Mouse (Mus musculus) stomach, postnatal 0 days (tissue): ENCODE measurements around the gene Abca6. TPM values are rescaled to one million over a fixed set of nuclear protein-coding genes. Genes with fewer than 3 reads are reported as not detected.

Source experiments
- ATAC-seq: fragments of 200-750 bp; cut with Nextera tagmentation; 2 replicates; pipeline ENCODE4 v1.8.0; 2017; ENCODE audit not compliant: low FRiP score, low TSS enrichment
- DNase-seq: peaks from one replicate; pipeline ENCODE4 v3.0.0-alpha.2; 2016; ENCODE audit warnings: low spot score
- H3K27ac ChIP-seq: fragments of 300-500 bp; sonication (generic); replicated peaks from 2 replicates; pipeline ENCODE4 v1.5.1; 2014; ENCODE audit warnings: mild to moderate bottlenecking, control low read depth
- H3K27me3 ChIP-seq: fragments of 300-500 bp; sonication (generic); 2 replicates; pipeline ENCODE4 v1.6.1; 2014; ENCODE audit warnings: low read length; ENCODE audit not compliant: control insufficient read depth, insufficient read depth
- H3K36me3 ChIP-seq: fragments of 300-500 bp; sonication (generic); 2 replicates; pipeline ENCODE4 v1.6.1; 2014; ENCODE audit warnings: low read length, mixed read lengths; ENCODE audit not compliant: control insufficient read depth, insufficient read depth
- H3K4me1 ChIP-seq: fragments of 300-500 bp; sonication (generic); replicated peaks from 2 replicates; pipeline ENCODE4 v1.6.1; 2014; ENCODE audit warnings: antibody characterized with exemption; ENCODE audit not compliant: control insufficient read depth, insufficient read depth
- H3K4me2 ChIP-seq: fragments of 300-500 bp; sonication (generic); replicated peaks from 2 replicates; pipeline ENCODE4 v1.6.1; 2014; ENCODE audit warnings: low read depth, mild to moderate bottlenecking, control low read depth, moderate library complexity
- H3K4me3 ChIP-seq: fragments of 300-500 bp; sonication (generic); 2 replicates; pipeline ENCODE4 v1.5.1; 2014; ENCODE audit warnings: low read depth, low read length, control low read depth
- H3K9ac ChIP-seq: fragments of 300-500 bp; sonication (generic); 2 replicates; pipeline ENCODE4 v1.6.1; 2014; ENCODE audit warnings: mild to moderate bottlenecking, low read length, control low read depth, mixed read lengths
- H3K9me3 ChIP-seq: fragments of 300-500 bp; sonication (generic); 2 replicates; pipeline ENCODE4 v1.6.1; 2016; ENCODE audit warnings: low read length; ENCODE audit not compliant: control insufficient read depth
- CTCF ChIP-seq: IDR thresholded peaks from 2 replicates; pipeline ENCODE4 v1.5.1; 2016; ENCODE audit warnings: antibody characterized with exemption, low read depth, mild to moderate bottlenecking, moderate library complexity
- EP300 ChIP-seq: optimal IDR thresholded peaks from 2 replicates; pipeline ENCODE3; 2016; ENCODE audit warnings: antibody characterized with exemption
- WGBS: fragments of 180-500 bp; shearing (Covaris S2); extraction: QIAGEN DNeasy Blood & Tissue Kit; methylation state at CpG from one replicate; pipeline ENCODE4 v1.1.7; 2014; 5-methylcytosine and 5-hydroxymethylcytosine counted together
- polyA plus RNA-seq: library from polyadenylated mRNA; unstranded; fragments of >200 nt; fragmentation: Nextera tagmentation; extraction: Ambion mirVana; gene quantifications from 2 replicates; pipeline ENCODE4 v1.2.1, GENCODE M21; 2015

The Abca6 gene
- polyA plus RNA-seq, 1 experiment from 2014 or later = 0.45 TPM

- Histone ChIP-seq H3K36me3 (no peaks in the 10 kb centered on the region), H3K27ac (no peak overlapping the region), H3K9ac (no peak overlapping the region), H3K4me3 (no peak overlapping the region), H3K9me3 (no peaks in the 10 kb centered on the region), H3K27me3 (no peaks in the 10 kb centered on the region), H3K4me2 (no peak overlapping the region), H3K4me1 (no peaks in the 10 kb centered on the region)
- 71% methylated on average over 10 of the region's 10 CpGs for WGBS
- ATAC-seq (no peak), DNase-seq (no peak)
- TF ChIP-seq EP300 = no peak
- no peak for TF ChIP-seq CTCF
Measured at GRCm38 (mm10) chr11:110284849-110285248, 33.3 kb upstream of the Abca6 start.

GRCm38 (mm10) chr11:110284185-110284787, 32.7 kb upstream of the Abca6 start:
- Histone ChIP-seq H3K36me3 (no peaks in the 10 kb centered on the region), H3K27ac (no peak overlapping the region), H3K4me1 (no peaks in the 10 kb centered on the region), H3K4me3 (no peak overlapping the region), H3K9me3 (no peaks in the 10 kb centered on the region), H3K9ac (no peak overlapping the region), H3K27me3 (no peaks in the 10 kb centered on the region), H3K4me2 (no peak overlapping the region)
- WGBS = 80% methylated on average over 9 of the region's 9 CpGs
- no peak for DNase-seq
- ATAC-seq = no peak
- TF ChIP-seq EP300 (no peak), CTCF (no peak)

- no peak overlapping the region for H3K4me2 ChIP-seq
- ATAC-seq (no peak), DNase-seq (no peak)
- no peak overlapping the region for H3K9ac ChIP-seq
- H3K4me1 ChIP-seq = no peaks in the 10 kb centered on the region
- H3K27me3 ChIP-seq = no peaks in the 10 kb centered on the region
- no peak overlapping the region for H3K27ac ChIP-seq
- no peak overlapping the region for H3K4me3 ChIP-seq
- H3K36me3 ChIP-seq = no peaks in the 10 kb centered on the region
- WGBS = 71% methylated on average over 3 of the region's 3 CpGs
- no peak for TF ChIP-seq EP300
- no peak for TF ChIP-seq CTCF
- H3K9me3 ChIP-seq = no peaks in the 10 kb centered on the region
Measured at GRCm38 (mm10) chr11:110274794-110275193, 23.2 kb upstream of the Abca6 start.

- no peak overlapping the region for H3K4me2 ChIP-seq
- TF ChIP-seq CTCF (peak; percentile 89), EP300 (no peak)
- H3K4me1 ChIP-seq = no peaks in the 10 kb centered on the region
- ATAC-seq (no peak), DNase-seq (peak; percentile 66)
- H3K36me3 ChIP-seq = no peaks in the 10 kb centered on the region
- no peak overlapping the region for H3K27ac ChIP-seq
- H3K27me3 ChIP-seq = no peaks in the 10 kb centered on the region
- H3K4me3 ChIP-seq = no peak overlapping the region
- H3K9ac ChIP-seq = no peak overlapping the region
- 6% methylated on average over 5 of the region's 5 CpGs for WGBS
- H3K9me3 ChIP-seq = no peaks in the 10 kb centered on the region
Measured at GRCm38 (mm10) chr11:110271745-110272144, 20.2 kb upstream of the Abca6 start.

GRCm38 (mm10) chr11:110268244-110268844, 16.8 kb upstream of the Abca6 start:
- Histone ChIP-seq H3K4me1 (no peaks in the 10 kb centered on the region), H3K4me3 (no peak overlapping the region), H3K27me3 (no peaks in the 10 kb centered on the region), H3K9ac (peak overlapping the region; percentile 45; the same call in 1 of the 2 replicates), H3K36me3 (no peaks in the 10 kb centered on the region), H3K4me2 (peak overlapping the region; percentile 33), H3K27ac (0 out of 2 replicates have a peak overlapping the region, but pooled peaks have one; percentile 6), H3K9me3 (no peaks in the 10 kb centered on the region)
- ATAC-seq = peak; percentile 86
- 32% methylated on average over 8 of the region's 8 CpGs for WGBS
- DNase-seq = peak; percentile 93
- TF ChIP-seq EP300 (no peak), CTCF (peak; percentile 99)

- H3K4me3 ChIP-seq = no peak overlapping the region
- H3K4me2 ChIP-seq = no peak overlapping the region
- no peak for DNase-seq
- H3K9me3 ChIP-seq = no peaks in the 10 kb centered on the region
- no peaks in the 10 kb centered on the region for H3K4me1 ChIP-seq
- no peak for ATAC-seq
- no peaks in the 10 kb centered on the region for H3K36me3 ChIP-seq
- no peak overlapping the region for H3K27ac ChIP-seq
- no peak for TF ChIP-seq CTCF
- TF ChIP-seq EP300 = no peak
- no peaks in the 10 kb centered on the region for H3K27me3 ChIP-seq
- no peak overlapping the region for H3K9ac ChIP-seq
- WGBS = 89% methylated on average over 6 of the region's 6 CpGs
Measured at GRCm38 (mm10) chr11:110267232-110267631, 15.7 kb upstream of the Abca6 start.
